Mouse (Mus musculus): Measurements from ENCODE around the gene Brd3os.

Gene Brd3os

GRCm38 (mm10) chr2:27441767-27442707, at the start of gene Brd3os:
Gene Brd3os, plus strand, starts transcription at chr2:27442324.
- DNase-seq (ENCODE audit: low read depth, low spot score) = peak; percentile 96

- no peak for DNase-seq (ENCODE audit: low read depth, low spot score)
These were observed 47.8 kb upstream of the Brd3os start for GRCm38 (mm10) chr2:27394158-27394832.

GRCm38 (mm10) chr2:27396656-27397440, 45.3 kb upstream of the Brd3os start:
- no peak for DNase-seq (ENCODE audit: low read depth, low spot score)

- no peak for DNase-seq (ENCODE audit: low read depth, low spot score)
These were observed 42.0 kb upstream of the Brd3os start for GRCm38 (mm10) chr2:27400083-27400482.

- no peak for DNase-seq (ENCODE audit: low read depth, low spot score)
These were observed 40.6 kb upstream of the Brd3os start for GRCm38 (mm10) chr2:27401544-27401943.

GRCm38 (mm10) chr2:27404375-27405093, 37.6 kb upstream of the Brd3os start:
- DNase-seq (ENCODE audit: low read depth, low spot score) = no peak

GRCm38 (mm10) chr2:27405094-27405884, 36.8 kb upstream of the Brd3os start:
- no peak for DNase-seq (ENCODE audit: low read depth, low spot score)

- DNase-seq (ENCODE audit: low read depth, low spot score) = no peak
These were observed 35.2 kb upstream of the Brd3os start for GRCm38 (mm10) chr2:27406928-27407327.

GRCm38 (mm10) chr2:27408194-27408593, 33.9 kb upstream of the Brd3os start:
- no peak for DNase-seq (ENCODE audit: low read depth, low spot score)

- no peak for DNase-seq (ENCODE audit: low read depth, low spot score)
These were observed 31.5 kb upstream of the Brd3os start for GRCm38 (mm10) chr2:27410518-27411140.

- DNase-seq (ENCODE audit: low read depth, low spot score) = no peak
These were observed 30.4 kb upstream of the Brd3os start for GRCm38 (mm10) chr2:27411688-27412174.

- no peak for DNase-seq (ENCODE audit: low read depth, low spot score)
These were observed 29.8 kb upstream of the Brd3os start for GRCm38 (mm10) chr2:27412245-27412800.

GRCm38 (mm10) chr2:27413582-27413935, 28.6 kb upstream of the Brd3os start:
- DNase-seq (ENCODE audit: low read depth, low spot score) = no peak

- DNase-seq (ENCODE audit: low read depth, low spot score) = no peak
These were observed 28.0 kb upstream of the Brd3os start for GRCm38 (mm10) chr2:27413936-27414657.

- DNase-seq (ENCODE audit: low read depth, low spot score) = no peak
These were observed 26.9 kb upstream of the Brd3os start for GRCm38 (mm10) chr2:27415060-27415783.

GRCm38 (mm10) chr2:27416425-27416824, 25.7 kb upstream of the Brd3os start:
- no peak for DNase-seq (ENCODE audit: low read depth, low spot score)

GRCm38 (mm10) chr2:27417648-27418153, 24.4 kb upstream of the Brd3os start:
- DNase-seq (ENCODE audit: low read depth, low spot score) = no peak

- DNase-seq (ENCODE audit: low read depth, low spot score) = no peak
These were observed 23.5 kb upstream of the Brd3os start for GRCm38 (mm10) chr2:27418577-27419070.

Data from skeletal muscle tissue, adult 2 months (tissue).